Mouse (Mus musculus) kidney, adult 2 months (tissue): Measurements from ENCODE around the gene Tmem50b.

Experiments used
- CTCF ChIP-seq: fragments of 200-500 bp; conservative IDR thresholded peaks from 2 replicates; pipeline ENCODE4 v1.5.1; 2011; ENCODE audit warnings: low read depth, mild to moderate bottlenecking, control low read depth, low read length, moderate library complexity, mixed read lengths; ENCODE audit not compliant: insufficient read depth, insufficient read length
- POLR2A ChIP-seq: fragments of 200-500 bp; IDR thresholded peaks from one replicate; pipeline ENCODE4 v1.6.1; 2011; ENCODE audit warnings: low read depth, low read length, control low read depth

- TF ChIP-seq CTCF (no peak), POLR2A (peak; percentile 36)
These were observed 575 bp downstream of the Tmem50b start for GRCm38 (mm10) chr16:91596779-91597671.
